Mouse (Mus musculus): ENCODE measurements around the gene Zfp420.

DNA sequence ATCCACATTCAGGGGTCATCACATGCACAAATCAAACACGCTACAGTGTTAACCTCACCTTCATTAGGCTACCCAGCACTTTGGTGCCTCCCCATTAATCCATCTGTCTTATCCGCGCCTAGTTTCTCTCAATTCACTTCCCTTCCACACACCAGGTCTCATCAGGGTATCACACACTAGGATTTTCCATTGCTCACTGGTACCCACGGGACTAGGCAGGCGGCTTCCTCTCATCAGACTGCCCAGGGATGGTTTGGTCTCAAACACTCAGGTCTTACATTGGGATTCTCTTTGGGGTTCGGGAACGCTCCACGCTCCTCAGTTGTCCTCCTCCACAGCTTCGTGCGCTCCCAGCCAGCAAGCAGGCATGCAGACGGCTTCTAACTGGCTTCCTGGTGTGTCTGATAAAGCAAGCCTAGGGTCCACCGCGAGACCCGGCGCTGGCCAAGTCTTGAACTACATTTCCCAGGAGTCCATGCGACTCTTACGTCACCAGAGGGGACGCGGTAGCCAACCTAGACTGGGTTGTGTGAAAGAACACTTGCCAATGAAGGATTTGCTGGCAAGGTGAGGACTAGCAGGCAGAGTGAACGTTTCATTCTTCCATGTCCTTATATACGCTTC is 6.4 kb upstream of the Zfp420 start, which contains the start of gene Zfp940:
- TF ChIP-seq CTCF (IDR thresholded peaks at IDR 0.05; ENCODE audit: control insufficient read depth, insufficient read depth, insufficient read length) (no peak), CEBPB (IDR thresholded peaks at IDR 0.05; ENCODE audit: low read depth) (no peak), MYOD1 (IDR thresholded peaks at IDR 0.05; ENCODE audit: control insufficient read depth, insufficient read length, low read depth) (no peak)

Measured in C2C12 (cell line).